Mouse (Mus musculus) small intestine, adult 2 months (tissue): ENCODE results near the gene Fam53b.

Experiments
- CTCF ChIP-seq: fragments of 200-500 bp; IDR thresholded peaks from 2 replicates; pipeline ENCODE4 v1.5.1; 2012; ENCODE audit warnings: low read depth, mild to moderate bottlenecking, control low read depth, inconsistent platforms, low read length, moderate library complexity, mixed read lengths; ENCODE audit not compliant: insufficient replicate concordance, insufficient read length; ENCODE audit errors: extremely low read depth
- POLR2A ChIP-seq: fragments of 200-500 bp; IDR thresholded peaks from 2 replicates; pipeline ENCODE4 v1.6.1; 2012; ENCODE audit warnings: low read depth, mild to moderate bottlenecking, control low read depth, inconsistent platforms, low read length, moderate library complexity

DNA sequence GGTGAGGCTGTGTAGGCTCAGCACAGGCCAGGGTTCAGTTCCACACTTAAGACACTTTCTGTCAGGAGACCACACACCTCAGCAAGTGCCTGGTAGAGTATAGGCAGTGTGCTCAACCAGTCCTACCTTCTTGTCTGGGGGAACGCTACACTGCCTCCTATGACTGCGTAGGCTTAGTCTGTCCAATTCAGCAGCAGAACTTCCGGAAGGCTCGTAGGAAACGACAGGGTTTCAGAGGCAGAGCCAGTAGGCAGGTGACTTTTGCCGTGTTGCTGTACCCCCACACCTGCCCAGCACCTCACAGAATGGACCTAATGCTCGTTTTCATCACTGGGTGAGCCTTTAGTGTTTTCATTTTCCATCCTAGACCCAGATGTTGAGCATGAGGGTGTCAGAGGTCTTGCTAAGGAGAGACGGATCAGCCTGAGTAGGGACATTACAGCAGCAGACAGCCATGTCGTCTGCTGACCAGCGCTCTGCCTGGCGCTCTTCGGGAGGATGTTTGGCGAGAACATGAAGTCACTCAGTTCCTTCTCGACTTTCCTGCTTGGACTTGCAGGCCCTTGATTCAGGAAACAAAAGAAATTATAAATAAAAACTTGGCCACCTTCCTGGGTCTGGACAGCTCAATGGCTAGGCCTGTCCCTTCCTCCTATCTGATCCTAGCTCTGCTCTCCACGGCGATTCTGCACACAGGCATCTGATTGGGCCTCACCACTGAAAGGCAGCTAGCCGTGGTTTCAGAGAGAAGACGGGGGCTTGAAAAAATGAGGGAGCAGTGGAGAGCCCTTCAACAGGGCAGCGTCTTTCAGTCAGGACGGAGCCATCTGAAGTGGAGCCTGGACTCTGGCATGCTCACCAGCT is 143.5 kb downstream of the Fam53b start:
- TF ChIP-seq POLR2A: no peak
- no peak for TF ChIP-seq CTCF
